Mouse (Mus musculus): Measurements from ENCODE around the gene Ndufs7.

DNA sequence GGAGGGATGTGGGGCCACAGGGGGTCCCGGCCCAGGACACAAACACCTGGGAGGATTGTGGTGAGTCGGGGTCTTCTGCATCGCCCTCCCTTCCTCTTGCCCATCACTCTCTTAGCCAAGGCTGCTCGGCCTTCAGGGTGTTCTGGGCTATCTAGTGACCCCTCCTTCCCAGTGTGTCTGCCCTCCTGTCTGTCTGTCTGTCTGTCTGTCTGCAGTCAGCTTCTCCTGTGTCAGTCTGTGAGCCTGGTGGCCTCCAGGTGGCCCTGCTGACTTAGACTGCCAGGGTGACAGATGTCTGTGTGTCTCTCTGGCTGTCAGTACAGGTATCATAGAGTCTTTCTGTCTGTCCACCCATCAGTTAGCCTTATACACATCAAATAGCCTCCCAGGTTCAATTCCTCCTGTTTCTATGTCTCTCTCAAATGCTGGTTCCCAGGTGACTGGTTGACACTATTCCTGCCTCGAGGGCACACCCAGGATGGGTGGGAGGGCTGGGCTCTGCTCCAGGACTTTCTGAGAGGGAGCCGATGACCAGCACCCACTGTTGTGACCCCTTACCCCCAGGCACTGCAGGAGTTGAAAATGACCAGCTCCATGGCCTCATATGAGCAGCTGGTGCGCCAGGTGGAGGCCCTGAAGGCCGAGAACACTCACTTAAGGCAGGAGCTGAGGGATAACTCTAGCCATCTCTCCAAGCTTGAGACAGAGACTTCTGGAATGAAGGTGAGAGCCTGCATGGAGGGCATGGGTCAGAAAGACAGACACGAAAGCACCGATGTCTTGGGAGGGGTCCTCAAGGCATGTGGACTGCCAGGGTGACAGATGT is 52.5 kb downstream of the Ndufs7 start:
- TF ChIP-seq CHD1 (IDR thresholded peaks at IDR 0.05; ENCODE audit: low read depth, low read length) (no peak), POLR2A (IDR thresholded peaks at IDR 0.05; ENCODE audit: control insufficient read depth in 1 of 2, insufficient read depth in 1 of 2, low read depth in 1 of 2, low read length in 2 of 2, poor library complexity in 1 of 2) (no peak), ZMIZ1 (IDR thresholded peaks at IDR 0.05; ENCODE audit: low read depth, low read length) (no peak), MAFK (IDR thresholded peaks at IDR 0.05; ENCODE audit: borderline replicate concordance, low read depth, low read length) (no peak), ETS1 (IDR thresholded peaks at IDR 0.05; ENCODE audit: low read depth, low read length) (no peak), CTCF (IDR thresholded peaks at IDR 0.05 in 2 of 3, conservative IDR thresholded peaks at IDR 0.05 in 1 of 3; ENCODE audit: control insufficient read depth in 1 of 3, insufficient read depth in 1 of 3, low read depth in 2 of 3, low read length in 3 of 3, poor library complexity in 1 of 3, severe bottlenecking in 1 of 3) (no peak), POLR2AphosphoS5 (IDR thresholded peaks at IDR 0.05; ENCODE audit: borderline replicate concordance, low read depth, low read length) (no peak), MAZ (IDR thresholded peaks at IDR 0.05; ENCODE audit: low read depth, low read length) (no peak), ZC3H11A (IDR thresholded peaks at IDR 0.05; ENCODE audit: low read depth, low read length) (no peak), MEF2A (IDR thresholded peaks at IDR 0.05; ENCODE audit: extremely low read depth, insufficient replicate concordance, low read depth, low read length, poor library complexity, severe bottlenecking) (no peak), USF1 (IDR thresholded peaks at IDR 0.05; ENCODE audit: low read depth, low read length) (no peak), TAL1 (IDR thresholded peaks at IDR 0.05; ENCODE audit: low read length) (no peak), BHLHE40 (IDR thresholded peaks at IDR 0.05; ENCODE audit: borderline replicate concordance, low read depth, low read length) (no peak)

All from MEL (cell line).